In genomic region chr3:104909195-104909594, GRCm38 (mm10) we compare ENCODE assay signal across 30 mouse cellular contexts. TPM values are rescaled to one million over a fixed set of nuclear protein-coding genes. Genes with fewer than 3 reads are reported as not detected.
"Had no signal": no experiment of that assay in that cellular context is flagged by ENCODE, and none has a peak within 500 bp of the region (broad histone marks: within the 10 kb centered on the region; RNA-seq: fewer than 3 reads in every experiment).

No protein-coding gene starts in this region.

- H3K9me3 ChIP-seq: limb, embryonic 10.5 days; limb, embryonic 12.5 days; limb, embryonic 13.5 days; limb, embryonic 15.5 days; liver, embryonic 12.5 days; liver, embryonic 13.5 days; liver, embryonic 15.5 days; lung, embryonic 15.5 days; megakaryocyte, embryonic 14.5 days; midbrain, embryonic 10.5 days; midbrain, embryonic 12.5 days; midbrain, embryonic 13.5 days; midbrain, embryonic 15.5 days; neural tube, embryonic 12.5 days had no signal

- H3K9ac ChIP-seq: limb, embryonic 12.5 days; limb, embryonic 13.5 days; limb, embryonic 15.5 days; liver, embryonic 12.5 days; liver, embryonic 13.5 days; liver, embryonic 14.5 days; liver, embryonic 15.5 days; liver, postnatal 0 days; lung, embryonic 14.5 days; lung, embryonic 15.5 days; midbrain, embryonic 12.5 days; midbrain, embryonic 13.5 days; midbrain, embryonic 15.5 days; neural tube, embryonic 12.5 days had no signal

- H3K27ac ChIP-seq: left cerebral cortex, adult 2 months; limb, embryonic 10.5 days; limb, embryonic 12.5 days; limb, embryonic 13.5 days; limb, embryonic 15.5 days; liver, embryonic 12.5 days; liver, embryonic 13.5 days; liver, embryonic 14.5 days; liver, embryonic 15.5 days; lung, embryonic 15.5 days; macrophage; midbrain, embryonic 10.5 days; midbrain, embryonic 12.5 days; midbrain, embryonic 13.5 days; midbrain, embryonic 15.5 days; neural tube, embryonic 12.5 days had no signal

- DNase-seq: left cerebral cortex, postnatal 4 days; liver; liver, embryonic 13.5 days; liver, postnatal 0 days; lung, adult 18-20 months; lung, embryonic 14.5 days; lung, postnatal 10 days; lung, postnatal 14 days; lung, postnatal 4 days; midbrain, embryonic 14.5 days had no signal

- H3K4me1 ChIP-seq: limb, embryonic 10.5 days; limb, embryonic 12.5 days; limb, embryonic 13.5 days; limb, embryonic 15.5 days; liver, embryonic 12.5 days; liver, embryonic 13.5 days; liver, embryonic 15.5 days; lung, embryonic 15.5 days; megakaryocyte, embryonic 14.5 days; midbrain, embryonic 12.5 days; midbrain, embryonic 13.5 days; midbrain, embryonic 15.5 days; neural tube, embryonic 12.5 days had no signal

- H3K27me3 ChIP-seq: limb, embryonic 12.5 days; limb, embryonic 13.5 days; limb, embryonic 15.5 days; liver, embryonic 12.5 days; liver, embryonic 13.5 days; liver, embryonic 15.5 days; lung, embryonic 15.5 days; megakaryocyte, embryonic 14.5 days; midbrain, embryonic 12.5 days; midbrain, embryonic 13.5 days; midbrain, embryonic 15.5 days; neural tube, embryonic 12.5 days had no signal

- H3K4me2 ChIP-seq: limb, embryonic 12.5 days; limb, embryonic 13.5 days; limb, embryonic 15.5 days; liver, embryonic 11.5 days; liver, embryonic 12.5 days; liver, embryonic 13.5 days; liver, embryonic 15.5 days; lung, embryonic 14.5 days; lung, embryonic 15.5 days; midbrain, embryonic 11.5 days; midbrain, embryonic 12.5 days; midbrain, embryonic 13.5 days; midbrain, embryonic 15.5 days; neural tube, embryonic 12.5 days had no signal

- ATAC-seq: liver, embryonic 12.5 days; liver, postnatal 0 days; midbrain, embryonic 13.5 days; midbrain, embryonic 15.5 days; midbrain, embryonic 16.5 days had no signal

- H3K4me3 ChIP-seq: left cerebral cortex, adult 2 months; limb, embryonic 10.5 days; limb, embryonic 12.5 days; limb, embryonic 13.5 days; limb, embryonic 15.5 days; liver, embryonic 12.5 days; liver, embryonic 13.5 days; liver, embryonic 15.5 days; lung, embryonic 15.5 days; megakaryocyte, embryonic 14.5 days; midbrain, embryonic 10.5 days; midbrain, embryonic 12.5 days; midbrain, embryonic 13.5 days; midbrain, embryonic 15.5 days; myocyte; neural tube, embryonic 12.5 days had no signal

RNA-seq across cellular contexts. Expression of gene Wnt2b, which starts 52.5 kb away (rescaled TPM):
- polyA plus RNA-seq: macrophage had no signal
